Mouse (Mus musculus) embryonic facial prominence, embryonic 15.5 days (tissue): ENCODE measurements at regions not wholly inside any gene's neighbourhood (a gene's known extent, or its start where the extent isn't known, plus 50 kb on each side); places are given as distances from the start of the nearest gene placed in this dataset.

Source experiments
- ATAC-seq: fragments of 200-750 bp; cut with Nextera tagmentation; 2 replicates; pipeline ENCODE4 v1.8.0; 2017; ENCODE audit warnings: low read depth, moderate TSS enrichment; ENCODE audit not compliant: insufficient number of reproducible peaks, low FRiP score, low TSS enrichment
- H3K27ac ChIP-seq: fragments of 300-500 bp; sonication (generic); replicated peaks from 2 replicates; pipeline ENCODE4 v1.5.1; 2015; ENCODE audit warnings: mild to moderate bottlenecking, inconsistent platforms
- H3K27me3 ChIP-seq: fragments of 300-500 bp; sonication (generic); 2 replicates; pipeline ENCODE4 v1.6.1; 2015; ENCODE audit warnings: inconsistent platforms
- H3K36me3 ChIP-seq: fragments of 300-500 bp; sonication (generic); 2 replicates; pipeline ENCODE4 v1.6.1; 2015; ENCODE audit warnings: mild to moderate bottlenecking, inconsistent platforms
- H3K4me1 ChIP-seq: fragments of 300-500 bp; sonication (generic); 2 replicates; pipeline ENCODE4 v1.6.1; 2015; ENCODE audit warnings: inconsistent platforms
- H3K4me2 ChIP-seq: fragments of 300-500 bp; sonication (generic); replicated peaks from 2 replicates; pipeline ENCODE4 v1.6.1; 2015; ENCODE audit warnings: mild to moderate bottlenecking, inconsistent platforms
- H3K4me3 ChIP-seq: fragments of 300-500 bp; sonication (generic); replicated peaks from 2 replicates; pipeline ENCODE4 v1.5.1; 2015; ENCODE audit warnings: mild to moderate bottlenecking, inconsistent platforms
- H3K9ac ChIP-seq: fragments of 300-500 bp; sonication (generic); 2 replicates; pipeline ENCODE4 v1.6.1; 2015; ENCODE audit warnings: inconsistent platforms
- H3K9me3 ChIP-seq: fragments of 300-500 bp; sonication (generic); replicated peaks from 2 replicates; pipeline ENCODE4 v1.6.1; 2016; ENCODE audit warnings: inconsistent platforms
- WGBS: fragments of 180-500 bp; shearing (Covaris S2); methylation state at CpG from one replicate; pipeline ENCODE4 v1.1.7; 2015; 5-methylcytosine and 5-hydroxymethylcytosine counted together

DNA sequence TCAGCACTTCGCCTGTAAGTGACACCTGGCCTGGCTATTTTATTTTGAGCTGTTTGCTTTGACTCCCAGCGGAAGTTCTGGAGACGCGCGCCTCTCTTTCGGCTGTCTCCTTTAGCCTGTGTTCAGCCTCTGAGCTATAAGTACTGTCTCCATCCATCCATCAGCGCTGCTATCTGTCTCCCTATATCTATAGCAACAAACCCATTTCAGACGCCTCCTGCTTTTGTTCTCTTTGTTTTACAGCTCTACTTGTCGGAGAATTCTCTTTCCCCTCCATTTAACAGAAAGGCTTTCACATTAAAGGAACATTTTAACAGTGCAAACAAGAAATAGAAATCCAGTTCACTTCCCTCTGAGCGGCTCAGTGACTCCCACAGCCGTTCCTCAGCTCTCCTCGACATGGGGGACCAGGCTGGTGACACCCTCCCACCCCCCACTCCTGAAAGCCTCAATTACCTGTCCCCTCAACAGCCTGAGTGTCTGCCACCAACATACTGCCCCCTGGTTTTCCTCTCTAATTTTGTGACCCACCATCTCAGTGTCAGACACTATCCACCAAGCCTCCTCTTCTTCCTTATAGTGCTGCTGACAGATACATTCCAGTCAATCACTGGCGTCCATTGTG lies 682.7 kb downstream of the Gm9195 start:
- 73% methylated on average over 13 of the region's 13 CpGs for WGBS
- Histone ChIP-seq H3K4me2 (no peak overlapping the region), H3K27me3 (no peaks in the 10 kb centered on the region), H3K9me3 (no peaks in the 10 kb centered on the region), H3K9ac (no peak overlapping the region), H3K36me3 (no peaks in the 10 kb centered on the region), H3K27ac (no peak overlapping the region), H3K4me3 (no peak overlapping the region), H3K4me1 (no peaks in the 10 kb centered on the region)
- ATAC-seq: no peak

DNA sequence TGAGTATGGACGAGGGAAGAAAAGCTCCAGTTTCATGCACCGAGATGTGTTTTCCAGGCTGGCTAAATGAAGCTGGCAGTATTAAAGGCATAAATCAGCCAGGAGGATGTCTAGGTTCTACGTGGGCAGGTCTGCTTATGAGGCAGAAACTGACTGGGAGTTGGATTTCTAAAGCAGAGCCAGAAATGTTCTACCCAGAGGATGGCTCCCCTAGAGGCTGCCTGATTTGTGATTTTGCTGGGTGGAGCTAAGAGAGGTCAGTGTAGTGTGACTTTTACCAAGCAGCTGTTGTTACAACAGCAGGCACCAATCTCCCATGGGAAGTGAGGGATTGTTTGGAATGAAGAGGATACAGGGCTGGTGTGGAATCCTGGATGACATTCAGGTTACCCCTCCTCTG lies 686.0 kb downstream of the Gm9195 start:
- H3K4me3 ChIP-seq: no peak overlapping the region

DNA sequence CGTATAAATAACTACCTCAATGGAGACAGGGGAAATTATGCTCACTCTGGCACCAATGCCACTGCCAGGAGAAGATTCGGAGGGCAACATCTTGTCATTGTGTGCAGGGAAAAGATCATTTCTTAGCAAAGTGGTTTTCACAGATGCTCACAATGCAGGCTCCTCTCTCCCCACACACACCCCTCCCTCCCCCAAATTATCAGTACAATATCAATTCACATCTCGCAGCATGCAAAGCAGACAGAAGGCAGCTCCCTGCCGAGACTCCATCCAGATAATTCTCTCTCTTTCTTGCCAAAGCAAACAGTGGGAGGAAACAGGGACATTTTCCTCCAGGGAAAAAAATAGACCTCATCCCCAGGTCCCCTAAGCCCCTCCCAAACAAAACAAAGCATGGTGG lies 691.8 kb downstream of the Gm9195 start:
- no peak for ATAC-seq
- Histone ChIP-seq H3K36me3 (no peaks in the 10 kb centered on the region), H3K4me2 (no peak overlapping the region), H3K9me3 (no peaks in the 10 kb centered on the region), H3K4me3 (no peak overlapping the region), H3K27me3 (no peaks in the 10 kb centered on the region), H3K4me1 (no peaks in the 10 kb centered on the region), H3K27ac (no peak overlapping the region), H3K9ac (no peak overlapping the region)
- 57% methylated on average over 4 of the region's 4 CpGs for WGBS

More for the DNA sequence above, 686.0 kb downstream of the Gm9195 start:
- 57% methylated on average over 3 of the region's 3 CpGs for WGBS
- no peak overlapping the region for H3K4me2 ChIP-seq
- no peaks in the 10 kb centered on the region for H3K36me3 ChIP-seq
- H3K27ac ChIP-seq: no peak overlapping the region
- H3K4me1 ChIP-seq: no peaks in the 10 kb centered on the region
- H3K9ac ChIP-seq: no peak overlapping the region
- no peak for ATAC-seq
- H3K9me3 ChIP-seq: no peaks in the 10 kb centered on the region
- H3K27me3 ChIP-seq: no peaks in the 10 kb centered on the region

DNA sequence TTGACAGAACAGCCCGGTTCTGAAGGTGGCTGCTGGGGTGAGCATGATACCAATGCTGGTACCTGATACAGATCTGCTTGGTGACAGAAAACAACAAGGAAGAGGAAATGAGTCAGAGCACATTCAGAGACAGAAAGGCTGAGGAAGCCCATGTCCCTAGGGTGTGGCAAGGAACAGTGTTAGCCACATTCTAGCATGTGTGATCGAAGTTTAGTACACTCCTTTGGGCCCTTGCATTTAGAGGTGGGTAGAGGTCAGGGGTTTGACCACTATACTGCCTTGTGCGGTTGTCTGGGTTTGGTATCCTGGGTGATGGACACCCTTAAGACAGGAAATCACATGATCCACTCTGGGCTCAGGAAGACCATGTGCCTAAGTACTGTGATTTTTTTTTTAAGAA lies 695.9 kb downstream of the Gm9195 start:
- no peaks in the 10 kb centered on the region for H3K9me3 ChIP-seq
- H3K27me3 ChIP-seq: no peaks in the 10 kb centered on the region
- H3K9ac ChIP-seq: no peak overlapping the region
- WGBS: 69% methylated on average over 3 of the region's 3 CpGs
- no peak overlapping the region for H3K27ac ChIP-seq
- H3K4me2 ChIP-seq: no peak overlapping the region
- no peaks in the 10 kb centered on the region for H3K36me3 ChIP-seq
- H3K4me1 ChIP-seq: no peaks in the 10 kb centered on the region
- no peak overlapping the region for H3K4me3 ChIP-seq
- no peak for ATAC-seq

DNA sequence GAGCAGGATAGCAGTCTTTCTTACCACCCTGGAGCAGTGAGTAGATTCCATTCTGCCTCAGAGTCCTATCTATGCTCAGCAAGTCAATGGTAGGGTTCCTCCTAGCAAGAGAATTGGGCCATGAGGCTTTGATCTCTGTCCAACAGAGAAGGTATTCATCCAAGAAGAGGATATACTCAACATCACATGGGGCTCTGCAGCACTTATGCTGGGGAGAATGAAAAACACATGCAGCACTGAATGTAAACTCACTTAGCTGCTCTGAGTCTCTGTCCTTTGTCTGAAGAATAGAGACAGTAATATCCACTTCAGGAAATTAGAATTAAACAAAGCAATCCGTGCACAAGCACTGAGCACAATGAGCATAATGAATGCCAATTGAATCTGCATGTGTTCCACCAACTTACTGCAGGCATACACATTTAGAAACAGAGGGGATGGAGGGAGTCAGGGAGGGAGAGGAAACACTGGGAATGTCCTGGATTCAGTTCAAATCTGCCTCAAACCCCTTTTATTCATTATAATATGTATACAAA lies 714.6 kb downstream of the Gm9195 start:
- no peak overlapping the region for H3K4me2 ChIP-seq
- H3K9ac ChIP-seq: no peak overlapping the region
- H3K27me3 ChIP-seq: no peaks in the 10 kb centered on the region
- H3K4me1 ChIP-seq: peaks cover 5% of the 10 kb centered on the region; the same call in 1 of the 2 replicates
- peak overlapping the region; percentile 60 for H3K27ac ChIP-seq
- peak; percentile 67 for ATAC-seq
- H3K9me3 ChIP-seq: no peaks in the 10 kb centered on the region
- WGBS: 23% methylated on average over 1 of the region's 1 CpGs
- no peaks in the 10 kb centered on the region for H3K36me3 ChIP-seq
- H3K4me3 ChIP-seq: no peak overlapping the region

DNA sequence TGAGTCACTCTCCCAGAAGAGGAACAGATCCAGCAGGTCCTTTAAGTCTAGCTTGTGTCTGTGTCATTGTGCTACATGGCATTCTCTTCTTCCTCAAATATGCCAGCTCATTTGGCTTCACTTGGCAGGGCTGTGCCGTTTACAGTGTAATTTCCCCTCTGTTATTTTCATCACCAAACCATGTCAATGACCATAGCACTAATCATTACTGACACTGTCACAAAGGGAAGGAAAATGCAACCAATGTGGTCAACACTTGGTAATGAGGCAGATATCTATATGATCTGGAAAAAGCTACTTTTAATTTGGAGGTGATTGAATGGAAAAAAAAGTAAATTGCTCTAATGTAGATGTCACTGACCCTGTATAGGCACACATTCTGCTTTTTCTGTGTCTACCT lies 724.8 kb downstream of the Gm9195 start:
- H3K4me3 ChIP-seq: no peak overlapping the region
- ATAC-seq: no peak
- no peaks in the 10 kb centered on the region for H3K4me1 ChIP-seq
- H3K27ac ChIP-seq: no peak overlapping the region
- H3K27me3 ChIP-seq: no peaks in the 10 kb centered on the region
- 59% methylated on average over 1 of the region's 1 CpGs for WGBS
- no peak overlapping the region for H3K4me2 ChIP-seq
- H3K9me3 ChIP-seq: no peaks in the 10 kb centered on the region
- no peak overlapping the region for H3K9ac ChIP-seq
- H3K36me3 ChIP-seq: no peaks in the 10 kb centered on the region

DNA sequence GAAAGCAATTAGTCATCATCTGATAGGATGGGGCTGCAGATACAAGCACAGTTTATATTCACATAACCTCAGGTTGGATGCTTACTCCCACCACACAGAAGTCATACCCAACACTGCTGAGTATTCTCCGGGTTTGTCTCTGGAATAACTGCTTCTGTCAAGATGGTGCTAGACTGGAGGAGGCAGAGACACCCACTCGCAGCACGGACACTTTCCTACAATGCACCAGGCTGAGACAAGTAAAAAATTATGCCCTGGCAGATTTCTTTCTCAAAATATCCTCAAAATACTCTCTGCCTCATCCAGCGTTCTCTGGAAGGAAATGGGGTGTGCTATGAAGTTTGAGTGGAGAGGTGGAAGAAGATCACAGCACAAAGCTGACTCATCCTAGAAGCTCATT lies 763.1 kb downstream of the Gm9195 start:
- H3K4me1 ChIP-seq: no peaks in the 10 kb centered on the region
- no peak overlapping the region for H3K4me2 ChIP-seq
- no peak overlapping the region for H3K9ac ChIP-seq
- H3K27ac ChIP-seq: no peak overlapping the region
- no peaks in the 10 kb centered on the region for H3K36me3 ChIP-seq
- 82% methylated on average over 4 of the region's 4 CpGs for WGBS
- no peaks in the 10 kb centered on the region for H3K27me3 ChIP-seq
- no peak for ATAC-seq
- no peak overlapping the region for H3K4me3 ChIP-seq
- no peaks in the 10 kb centered on the region for H3K9me3 ChIP-seq

DNA sequence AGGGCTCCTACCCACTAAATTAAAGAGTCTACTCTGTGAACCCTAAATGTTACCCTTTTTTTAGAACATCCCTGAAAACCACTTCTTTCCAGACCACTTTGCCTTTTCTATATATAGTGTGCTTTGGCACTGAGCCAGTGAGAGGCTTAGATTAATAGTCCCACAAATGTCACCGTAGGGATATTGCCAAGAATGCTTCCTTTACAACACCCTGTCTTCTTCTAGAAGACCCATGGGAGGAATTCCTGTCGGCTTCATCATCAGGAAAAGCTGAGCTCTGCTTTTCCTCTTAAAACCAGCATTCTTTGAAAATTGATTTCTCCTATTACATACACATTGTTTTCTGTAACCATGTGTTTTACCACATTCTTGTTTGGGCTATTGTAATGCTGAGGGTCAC lies 768.1 kb downstream of the Gm9195 start:
- H3K27ac ChIP-seq: no peak overlapping the region
- no peaks in the 10 kb centered on the region for H3K36me3 ChIP-seq
- H3K4me2 ChIP-seq: no peak overlapping the region
- no peak overlapping the region for H3K4me3 ChIP-seq
- 20% methylated on average over 2 of the region's 2 CpGs for WGBS
- H3K27me3 ChIP-seq: no peaks in the 10 kb centered on the region
- no peaks in the 10 kb centered on the region for H3K9me3 ChIP-seq
- no peak for ATAC-seq
- no peaks in the 10 kb centered on the region for H3K4me1 ChIP-seq
- no peak overlapping the region for H3K9ac ChIP-seq

DNA sequence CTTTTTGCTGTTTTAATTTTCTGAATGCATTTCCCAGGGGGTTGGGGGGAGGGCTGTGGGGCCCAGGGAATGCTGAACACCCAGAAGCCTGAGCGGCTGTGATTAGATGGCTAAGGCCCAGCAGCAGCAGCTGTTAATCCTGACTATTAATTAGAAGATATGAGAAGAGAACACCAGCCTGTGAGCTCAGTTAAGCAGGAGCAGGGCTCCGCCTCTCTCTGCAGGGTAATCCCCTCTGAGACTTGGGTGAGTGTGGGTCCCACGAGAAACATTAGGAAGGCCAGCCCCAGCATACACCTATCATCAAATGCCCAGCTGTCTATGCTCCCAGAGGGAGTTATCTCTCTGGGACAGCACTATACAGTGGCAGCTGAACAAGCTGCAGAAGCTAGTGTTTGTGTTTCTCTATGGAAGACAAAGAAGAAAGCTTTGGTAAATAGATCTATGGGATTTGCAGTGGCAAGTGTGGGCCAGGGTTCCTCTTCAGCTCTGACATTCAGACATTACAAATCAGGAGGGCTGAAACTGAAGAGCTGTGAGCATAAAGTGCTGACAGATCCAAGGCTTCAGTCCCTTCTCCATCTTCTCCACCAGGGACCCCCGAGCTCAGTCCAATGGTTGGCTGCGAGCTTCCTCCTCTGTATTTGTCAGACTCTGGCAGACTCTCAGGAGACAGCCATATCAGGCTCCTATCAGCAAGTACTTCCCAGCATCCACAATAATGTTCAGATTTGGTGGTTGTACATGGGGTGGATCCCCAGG lies 781.9 kb downstream of the Gm9195 start:
- no peak overlapping the region for H3K4me3 ChIP-seq
- no peaks in the 10 kb centered on the region for H3K4me1 ChIP-seq
- H3K27me3 ChIP-seq: no peaks in the 10 kb centered on the region
- ATAC-seq: peak; percentile 76
- 52% methylated on average over 5 of the region's 5 CpGs for WGBS
- H3K9ac ChIP-seq: no peak overlapping the region
- no peak overlapping the region for H3K27ac ChIP-seq
- no peak overlapping the region for H3K4me2 ChIP-seq
- no peaks in the 10 kb centered on the region for H3K36me3 ChIP-seq
- H3K9me3 ChIP-seq: no peaks in the 10 kb centered on the region

DNA sequence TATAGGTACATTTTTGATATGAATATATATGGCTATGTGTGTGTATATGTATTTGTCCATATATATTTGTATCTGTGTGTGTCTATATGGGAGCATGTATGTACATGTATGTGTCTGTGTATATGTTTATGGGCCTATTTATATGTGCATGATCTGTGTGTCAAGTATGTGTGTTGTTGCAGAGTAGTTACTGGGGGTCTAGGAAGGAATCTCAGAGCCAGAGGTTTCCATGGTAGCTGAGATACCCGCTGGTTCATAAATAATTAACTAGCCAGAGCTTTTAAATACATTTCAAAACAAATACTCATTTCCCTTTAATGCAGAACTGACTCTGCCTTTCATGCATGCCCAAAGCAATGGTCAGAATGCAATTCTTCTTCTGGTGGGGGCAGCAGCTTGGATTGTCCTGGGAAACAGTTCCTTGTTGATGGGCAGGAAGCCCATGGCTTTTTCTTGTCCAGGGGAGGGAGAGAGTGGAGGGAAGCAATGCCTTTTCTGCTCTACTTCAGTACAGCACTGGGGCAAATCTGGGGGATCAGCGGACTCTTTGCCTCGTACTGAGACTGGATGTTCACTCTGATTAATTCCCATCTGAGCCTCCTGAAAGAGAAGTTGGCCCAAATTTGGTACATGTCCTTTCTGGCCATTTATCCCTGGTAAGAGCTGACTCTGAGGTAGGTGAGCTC lies 798.7 kb downstream of the Gm9195 start:
- Histone ChIP-seq H3K27me3 (no peaks in the 10 kb centered on the region), H3K9me3 (no peaks in the 10 kb centered on the region), H3K27ac (no peak overlapping the region), H3K4me1 (no peaks in the 10 kb centered on the region), H3K36me3 (no peaks in the 10 kb centered on the region), H3K4me3 (no peak overlapping the region), H3K4me2 (no peak overlapping the region), H3K9ac (no peak overlapping the region)
- ATAC-seq: no peak
- 72% methylated on average over 3 of the region's 3 CpGs for WGBS

DNA sequence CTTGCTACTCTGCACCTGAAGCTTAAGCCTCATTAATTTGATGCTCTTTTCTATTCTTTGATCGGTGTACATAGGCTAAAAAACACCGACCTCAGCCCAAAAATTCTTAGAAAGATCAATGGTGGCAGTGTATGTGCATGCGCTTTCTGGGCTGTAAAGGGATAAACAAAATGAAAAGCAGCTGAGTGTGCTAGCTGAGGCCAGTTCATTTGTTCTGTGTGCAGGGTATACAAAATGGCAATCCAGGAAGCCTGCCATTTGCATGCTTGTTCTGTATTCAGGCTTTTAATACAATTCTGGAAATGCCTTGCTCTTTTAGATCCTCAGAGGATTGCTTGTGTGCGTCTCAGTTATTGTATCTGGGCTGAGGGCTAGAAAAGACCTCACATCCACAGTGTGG lies 817.1 kb downstream of the Gm9195 start:
- ATAC-seq: no peak
- no peaks in the 10 kb centered on the region for H3K9me3 ChIP-seq
- no peaks in the 10 kb centered on the region for H3K27me3 ChIP-seq
- no peak overlapping the region for H3K27ac ChIP-seq
- H3K36me3 ChIP-seq: no peaks in the 10 kb centered on the region
- no peak overlapping the region for H3K9ac ChIP-seq
- H3K4me3 ChIP-seq: no peak overlapping the region
- H3K4me2 ChIP-seq: no peak overlapping the region
- no peaks in the 10 kb centered on the region for H3K4me1 ChIP-seq
- WGBS: 70% methylated on average over 4 of the region's 4 CpGs
